Mouse (Mus musculus) limb, embryonic 13.5 days (tissue): ENCODE measurements around the gene Dnajc17. TPM values are rescaled to one million over a fixed set of nuclear protein-coding genes. Genes with fewer than 3 reads are reported as not detected.

Source experiments
- ATAC-seq: fragments of 200-750 bp; cut with Nextera tagmentation; 2 replicates; pipeline ENCODE4 v1.8.0; 2017; ENCODE audit warnings: low read depth, moderate number of reproducible peaks, moderate TSS enrichment; ENCODE audit not compliant: low FRiP score
- H3K27ac ChIP-seq: fragments of 300-500 bp; sonication (generic); 2 replicates; pipeline ENCODE4 v1.5.1; 2015; ENCODE audit warnings: inconsistent platforms, mild to moderate bottlenecking, moderate library complexity
- H3K27me3 ChIP-seq: fragments of 300-500 bp; sonication (generic); 2 replicates; pipeline ENCODE4 v1.6.1; 2015; ENCODE audit warnings: mild to moderate bottlenecking, inconsistent platforms
- H3K36me3 ChIP-seq: fragments of 300-500 bp; sonication (generic); 2 replicates; pipeline ENCODE4 v1.6.1; 2015; ENCODE audit warnings: inconsistent platforms, mild to moderate bottlenecking, moderate library complexity
- H3K4me1 ChIP-seq: fragments of 300-500 bp; sonication (generic); 2 replicates; pipeline ENCODE4 v1.6.1; 2015; ENCODE audit warnings: inconsistent platforms
- H3K4me2 ChIP-seq: fragments of 300-500 bp; sonication (generic); replicated peaks from 2 replicates; pipeline ENCODE4 v1.6.1; 2015; ENCODE audit warnings: inconsistent platforms, mild to moderate bottlenecking, moderate library complexity
- H3K4me3 ChIP-seq: fragments of 300-500 bp; sonication (generic); 2 replicates; pipeline ENCODE4 v1.5.1; 2015; ENCODE audit warnings: moderate library complexity, mild to moderate bottlenecking, inconsistent platforms
- H3K9ac ChIP-seq: fragments of 300-500 bp; sonication (generic); 2 replicates; pipeline ENCODE4 v1.6.1; 2015; ENCODE audit warnings: mild to moderate bottlenecking, inconsistent platforms
- H3K9me3 ChIP-seq: fragments of 300-500 bp; sonication (generic); 2 replicates; pipeline ENCODE4 v1.6.1; 2016; ENCODE audit warnings: inconsistent platforms
- WGBS: fragments of 180-500 bp; shearing (Covaris S2); methylation state at CpG from one replicate; pipeline ENCODE4 v1.1.7; 2015; 5-methylcytosine and 5-hydroxymethylcytosine counted together
- polyA plus RNA-seq: library from polyadenylated mRNA; unstranded; fragments of >200 nt; fragmentation: Nextera tagmentation; extraction: Ambion mirVana; gene quantifications from 2 replicates; pipeline ENCODE4 v1.2.1, GENCODE M21; 2015

Gene Dnajc17
- polyA plus RNA-seq, 1 experiment from 2014 or later: 25.4 TPM

DNA sequence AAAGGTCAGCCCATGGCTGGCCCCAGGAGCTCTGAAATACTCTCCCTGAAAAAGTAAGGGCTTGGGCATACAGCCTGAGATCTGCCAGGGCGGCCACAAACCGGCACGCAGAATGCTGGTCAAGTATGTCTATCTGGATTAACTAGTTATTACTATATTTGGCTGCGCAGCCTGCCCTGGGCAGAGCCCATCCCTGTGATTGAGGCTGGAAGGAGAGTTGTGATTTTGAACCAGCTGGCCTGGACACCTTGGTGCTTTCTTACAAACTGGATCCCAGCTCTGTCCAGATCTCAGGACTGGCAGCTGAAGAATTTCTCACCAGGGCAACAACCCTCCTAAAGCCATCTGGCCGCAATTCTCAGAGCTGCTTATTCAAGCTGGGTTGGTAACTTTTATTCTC lies 14.5 kb downstream of the Dnajc17 start:
- no peak overlapping the region for H3K9ac ChIP-seq
- 79% methylated on average over 5 of the region's 5 CpGs for WGBS
- no peaks in the 10 kb centered on the region for H3K27me3 ChIP-seq
- no peak overlapping the region for H3K27ac ChIP-seq
- no peaks in the 10 kb centered on the region for H3K9me3 ChIP-seq
- H3K36me3 ChIP-seq: no peaks in the 10 kb centered on the region
- no peak overlapping the region for H3K4me2 ChIP-seq
- peaks cover 36% of the 10 kb centered on the region for H3K4me1 ChIP-seq
- ATAC-seq: no peak
- H3K4me3 ChIP-seq: no peak overlapping the region

DNA sequence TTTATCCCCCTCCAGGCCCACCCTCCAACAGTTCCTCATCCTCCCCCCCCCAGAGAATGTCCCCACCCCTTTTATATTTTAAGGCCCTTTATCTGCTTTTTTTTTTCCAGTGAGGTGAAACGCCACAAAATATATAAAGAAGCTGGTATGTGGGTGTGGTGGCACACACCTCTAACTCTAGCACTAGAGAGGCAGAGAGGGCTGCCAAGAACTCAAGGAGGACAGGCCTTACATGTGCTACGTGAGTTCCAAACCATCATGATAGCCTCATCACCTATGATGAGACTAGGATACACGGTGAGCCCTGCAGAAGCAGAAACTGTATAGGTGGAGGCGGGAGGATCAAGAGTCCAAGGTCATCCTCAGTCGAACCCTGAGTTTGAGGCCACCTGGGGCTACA lies 17.6 kb downstream of the Dnajc17 start:
- Histone ChIP-seq H3K9me3 (no peaks in the 10 kb centered on the region), H3K4me2 (no peak overlapping the region), H3K9ac (no peak overlapping the region), H3K4me1 (peaks cover 12% of the 10 kb centered on the region), H3K4me3 (no peak overlapping the region), H3K36me3 (peaks cover 2% of the 10 kb centered on the region), H3K27me3 (no peaks in the 10 kb centered on the region), H3K27ac (no peak overlapping the region)
- WGBS: 87% methylated on average over 5 of the region's 5 CpGs
- ATAC-seq: no peak

DNA sequence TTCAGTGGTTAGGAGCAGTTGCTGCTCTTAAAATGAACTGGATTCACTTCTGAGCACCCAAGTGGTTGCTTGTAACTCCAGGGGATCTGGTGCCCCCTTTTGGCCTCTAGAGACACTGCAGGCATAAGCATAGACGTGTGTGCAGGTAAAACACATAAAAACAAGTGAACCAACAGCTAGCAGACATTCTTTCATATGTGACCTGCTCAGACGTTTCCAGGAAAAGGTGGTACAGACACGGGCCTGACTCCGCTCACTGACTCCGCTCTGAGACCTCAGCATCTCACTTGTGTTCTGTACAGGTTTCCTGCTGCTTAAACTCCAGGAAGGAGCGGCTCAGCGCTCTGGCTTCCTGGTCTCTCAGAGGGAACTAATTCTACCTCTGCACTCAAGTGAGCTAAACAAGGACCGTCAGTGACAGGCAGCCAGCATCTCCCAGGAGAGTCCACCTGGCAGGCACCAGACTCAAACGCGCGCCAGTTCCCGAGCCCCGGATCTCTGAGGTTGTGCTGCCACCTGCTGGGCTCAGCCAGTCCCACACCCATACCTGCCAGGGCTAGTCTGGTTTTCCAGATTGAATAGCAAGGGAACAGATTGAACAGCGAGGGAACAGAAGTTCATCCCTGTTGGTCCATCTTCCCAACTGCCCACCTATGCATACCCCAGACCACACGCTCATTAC lies 19.4 kb downstream of the Dnajc17 start:
- H3K4me2 ChIP-seq: peak overlapping the region; percentile 73
- peak; percentile 83 for ATAC-seq

DNA sequence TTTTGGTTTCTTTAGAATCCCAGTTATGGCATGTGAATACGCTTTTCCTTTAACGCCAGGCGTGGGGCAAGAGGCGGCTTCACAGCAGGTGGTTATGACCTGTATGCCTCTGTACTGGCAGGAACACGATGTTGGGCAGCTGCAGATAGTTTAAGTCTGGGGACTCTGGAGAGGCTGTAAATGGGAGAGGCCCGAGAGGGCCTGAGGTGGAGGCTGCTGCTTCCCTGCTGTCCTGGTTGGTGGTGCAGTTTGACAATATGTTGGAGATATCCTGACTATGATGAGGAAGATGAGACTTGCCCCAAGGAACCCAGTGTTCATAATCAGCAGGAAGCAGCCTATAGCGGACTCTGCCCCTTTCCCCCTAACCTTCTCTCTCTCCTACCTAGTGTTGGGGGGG lies 25.7 kb downstream of the Dnajc17 start:
- WGBS: 46% methylated on average over 7 of the region's 7 CpGs
- peaks cover 65% of the 10 kb centered on the region for H3K36me3 ChIP-seq
- no peak for ATAC-seq

More for the DNA sequence above, 19.4 kb downstream of the Dnajc17 start:
- H3K9me3 ChIP-seq: no peaks in the 10 kb centered on the region
- H3K4me1 ChIP-seq: peaks cover 7% of the 10 kb centered on the region; the same call in 1 of the 2 replicates
- no peak overlapping the region for H3K27ac ChIP-seq
- peaks cover 17% of the 10 kb centered on the region for H3K36me3 ChIP-seq
- peak overlapping the region; percentile 37 for H3K4me3 ChIP-seq
- H3K9ac ChIP-seq: peak overlapping the region; percentile 48; the same call in 1 of the 2 replicates
- H3K27me3 ChIP-seq: no peaks in the 10 kb centered on the region
- 3% methylated on average over 15 of the region's 15 CpGs for WGBS

DNA sequence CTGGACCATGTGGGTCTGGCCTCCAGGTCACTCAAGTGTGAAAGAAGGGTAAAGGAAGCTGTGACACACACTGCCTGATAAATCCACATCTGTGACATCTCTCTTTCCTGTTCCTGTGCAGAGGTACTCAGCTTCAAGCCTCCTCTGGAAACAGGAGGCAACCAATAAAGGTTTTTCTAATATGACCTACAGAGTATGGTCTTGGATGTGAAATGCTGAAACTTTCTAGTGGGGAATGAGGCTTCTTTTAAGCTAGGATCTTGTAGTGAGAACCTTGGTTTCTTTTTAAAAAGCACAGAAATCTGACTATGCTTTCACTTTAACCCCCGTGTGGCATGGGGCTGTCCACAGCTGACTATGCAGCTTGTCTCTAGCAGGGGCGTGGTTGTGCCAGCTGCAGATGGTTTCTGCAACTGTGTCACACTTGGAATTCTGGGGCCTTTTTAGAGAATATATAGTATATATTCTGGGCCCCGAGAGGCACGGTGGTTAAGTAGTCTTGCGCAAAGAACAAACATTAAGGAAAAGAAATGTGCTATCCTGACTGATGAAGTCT lies 31.1 kb downstream of the Dnajc17 start:
- H3K27me3 ChIP-seq: no peaks in the 10 kb centered on the region
- H3K4me1 ChIP-seq: peaks cover 17% of the 10 kb centered on the region
- peaks cover 52% of the 10 kb centered on the region for H3K36me3 ChIP-seq
- no peak overlapping the region for H3K4me3 ChIP-seq
- no peak for ATAC-seq
- H3K4me2 ChIP-seq: no peak overlapping the region
- no peaks in the 10 kb centered on the region for H3K9me3 ChIP-seq
- no peak overlapping the region for H3K27ac ChIP-seq
- WGBS: 88% methylated on average over 5 of the region's 5 CpGs
- H3K9ac ChIP-seq: no peak overlapping the region

More for the DNA sequence above, 25.7 kb downstream of the Dnajc17 start:
- H3K4me2 ChIP-seq: no peak overlapping the region
- no peak overlapping the region for H3K4me3 ChIP-seq
- no peaks in the 10 kb centered on the region for H3K27me3 ChIP-seq
- no peaks in the 10 kb centered on the region for H3K9me3 ChIP-seq
- no peaks in the 10 kb centered on the region for H3K4me1 ChIP-seq
- H3K27ac ChIP-seq: no peak overlapping the region
- H3K9ac ChIP-seq: no peak overlapping the region

DNA sequence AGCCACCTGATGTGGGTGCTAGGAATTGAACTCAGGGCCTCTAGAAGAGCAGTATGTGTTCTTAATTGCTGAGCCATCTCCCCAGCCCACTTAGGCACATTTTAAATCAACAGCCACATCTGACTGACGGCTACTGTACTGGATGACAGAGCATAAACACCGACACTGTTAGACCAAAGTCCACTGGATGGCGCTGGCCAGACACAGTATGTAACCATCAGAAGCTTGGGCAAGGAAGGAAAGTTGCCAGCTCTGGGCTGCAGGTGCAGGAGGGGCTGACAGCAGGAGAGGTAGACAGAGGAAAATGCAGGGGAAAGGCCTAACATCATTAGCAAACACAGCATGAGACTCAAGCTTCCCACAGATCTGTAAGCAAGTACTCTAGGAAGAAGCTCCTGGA lies 31.8 kb downstream of the Dnajc17 start:
- H3K4me2 ChIP-seq: no peak overlapping the region
- no peak for ATAC-seq
- no peak overlapping the region for H3K9ac ChIP-seq
- H3K4me3 ChIP-seq: no peak overlapping the region
- peaks cover 19% of the 10 kb centered on the region for H3K4me1 ChIP-seq
- H3K27ac ChIP-seq: no peak overlapping the region
- H3K9me3 ChIP-seq: no peaks in the 10 kb centered on the region
- H3K36me3 ChIP-seq: peaks cover 54% of the 10 kb centered on the region
- H3K27me3 ChIP-seq: no peaks in the 10 kb centered on the region
- 71% methylated on average over 3 of the region's 3 CpGs for WGBS

DNA sequence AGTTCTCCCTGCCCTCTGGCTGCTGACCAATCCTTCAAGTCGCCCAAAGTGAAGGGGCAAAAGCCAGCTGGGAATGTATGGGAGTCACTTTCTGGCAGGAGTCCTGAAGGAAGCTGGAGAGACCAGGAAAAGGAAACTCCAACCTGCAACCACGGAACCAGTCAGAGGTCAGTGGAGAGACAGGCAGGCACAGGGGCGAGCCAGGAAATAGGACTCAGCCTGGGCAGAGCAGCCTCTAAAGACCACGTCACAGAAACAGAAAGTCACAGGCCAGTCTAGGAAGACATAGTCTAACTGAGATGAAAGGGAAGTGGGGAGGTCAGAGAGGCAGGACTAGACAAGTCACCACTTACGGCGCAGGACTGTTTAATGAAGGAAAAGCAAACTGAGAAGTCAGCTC lies 33.0 kb downstream of the Dnajc17 start:
- Histone ChIP-seq H3K27me3 (no peaks in the 10 kb centered on the region), H3K4me1 (peaks cover 19% of the 10 kb centered on the region), H3K4me3 (no peak overlapping the region), H3K4me2 (no peak overlapping the region), H3K9ac (no peak overlapping the region), H3K27ac (no peak overlapping the region), H3K36me3 (peaks cover 51% of the 10 kb centered on the region), H3K9me3 (no peaks in the 10 kb centered on the region)
- 63% methylated on average over 6 of the region's 6 CpGs for WGBS
- no peak for ATAC-seq

DNA sequence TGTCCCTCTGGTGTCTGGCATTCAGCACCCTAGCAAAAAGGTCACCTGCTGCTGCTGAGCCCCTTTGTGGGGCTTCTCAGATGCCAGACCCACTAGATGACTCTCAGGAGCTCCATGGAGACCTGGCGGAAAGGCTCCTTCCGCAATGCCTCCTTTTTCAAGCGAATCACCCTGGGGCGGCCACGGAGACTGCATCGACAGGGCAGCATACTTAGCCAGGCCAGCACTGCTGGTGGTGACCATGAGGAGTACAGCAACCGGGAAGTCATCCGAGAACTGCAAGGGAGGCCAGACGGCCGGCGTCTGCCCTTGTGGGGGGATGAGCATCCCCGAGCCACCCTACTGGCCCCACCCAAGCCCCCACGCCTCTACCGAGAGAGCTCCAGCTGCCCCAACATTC lies 33.7 kb downstream of the Dnajc17 start:
- Histone ChIP-seq H3K36me3 (peaks cover 44% of the 10 kb centered on the region), H3K4me1 (peaks cover 19% of the 10 kb centered on the region), H3K9me3 (no peaks in the 10 kb centered on the region), H3K4me3 (no peak overlapping the region), H3K27me3 (no peaks in the 10 kb centered on the region), H3K4me2 (no peak overlapping the region), H3K9ac (no peak overlapping the region), H3K27ac (no peak overlapping the region)
- no peak for ATAC-seq
- whole genome bisulfite sequencing: 62% methylated on average over 14 of the region's 14 CpGs

DNA sequence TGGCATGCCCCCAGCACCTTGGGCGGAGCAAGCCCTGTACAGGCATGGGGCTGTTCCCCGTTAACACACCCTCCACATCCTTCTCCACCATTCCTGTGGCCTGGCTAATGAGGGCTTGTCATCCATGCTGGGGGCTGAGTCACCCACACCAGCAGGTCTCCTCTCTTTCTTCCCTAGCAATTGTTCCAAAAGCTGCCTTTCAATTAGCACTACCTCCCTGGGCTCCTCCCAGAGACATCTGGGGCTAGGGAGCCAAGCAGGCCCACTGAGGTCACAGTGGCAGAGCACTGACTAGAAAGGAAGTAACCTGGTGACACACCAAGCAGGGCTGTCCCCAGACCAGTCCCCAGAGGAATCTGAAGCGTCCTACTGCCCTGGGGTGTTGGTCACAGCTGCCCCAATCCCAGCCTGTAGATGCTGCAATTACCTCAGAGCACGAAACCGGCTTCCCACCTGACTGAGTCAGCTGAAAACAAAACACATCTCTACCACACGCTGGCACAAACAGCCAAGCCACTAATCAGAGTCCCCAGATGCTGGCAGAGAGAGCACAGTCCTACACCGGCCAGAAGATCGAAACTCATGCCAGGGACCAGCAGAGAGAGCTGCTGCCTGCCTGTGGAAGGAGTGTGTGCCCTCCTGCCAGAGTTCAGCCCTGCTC lies 34.5 kb downstream of the Dnajc17 start, which contains the start of gene Gm14137:
Gm14137 (plus strand) TSS at position 519 of the 661 bp plus-strand sequence.
- no peak for ATAC-seq
- peaks cover 19% of the 10 kb centered on the region for H3K4me1 ChIP-seq
- H3K27ac ChIP-seq: no peak within 1 kb of the TSS
- H3K4me2 ChIP-seq: no peak within 1 kb of the TSS
- no peak within 1 kb of the TSS for H3K4me3 ChIP-seq
- no peaks in the 10 kb centered on the region for H3K9me3 ChIP-seq
- H3K9ac ChIP-seq: no peak within 1 kb of the TSS
- whole genome bisulfite sequencing: 37% methylated on average over 8 of the region's 8 CpGs
- peaks cover 37% of the 10 kb centered on the region for H3K36me3 ChIP-seq
- H3K27me3 ChIP-seq: no peaks in the 10 kb centered on the region; the same call in 1 of the 2 replicates

DNA sequence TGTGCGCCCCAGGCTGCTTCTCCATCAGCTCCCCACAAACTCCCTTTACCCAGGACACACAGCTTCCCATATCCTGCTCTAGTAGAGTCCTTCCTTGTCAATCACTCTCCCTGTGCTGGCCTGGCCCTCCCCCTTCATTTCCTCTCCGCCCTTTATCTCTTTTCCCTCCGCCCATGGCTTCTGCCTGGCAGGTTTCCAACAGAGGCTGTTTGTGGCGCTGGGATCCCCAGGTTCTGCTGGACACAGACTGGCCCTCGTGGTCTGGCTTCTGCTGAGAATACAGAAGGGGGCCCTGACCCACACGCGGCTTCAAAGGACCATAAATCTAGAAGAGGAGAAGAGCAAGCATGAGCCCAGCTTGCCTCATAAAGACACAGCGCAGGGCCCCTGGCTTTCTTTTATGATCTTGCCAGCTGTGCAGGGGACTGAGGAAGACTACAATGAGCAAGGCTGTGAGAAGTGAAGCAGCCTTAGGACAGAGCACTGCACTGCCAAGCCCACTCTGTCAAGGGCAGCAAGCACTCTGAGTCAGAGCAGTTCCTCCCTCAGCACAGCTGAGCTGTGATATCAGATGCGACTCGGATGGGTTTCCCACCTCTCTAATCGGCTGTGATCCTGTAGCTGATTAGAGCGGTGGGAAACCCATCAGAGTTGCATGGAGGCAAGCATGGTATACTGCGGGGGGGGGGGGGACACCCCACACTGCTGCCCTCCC lies 35.6 kb downstream of the Dnajc17 start:
- no peak for ATAC-seq
- H3K9ac ChIP-seq: no peak overlapping the region; the same call in 1 of the 2 replicates
- H3K4me1 ChIP-seq: peaks cover 21% of the 10 kb centered on the region
- H3K4me2 ChIP-seq: peak overlapping the region; percentile 25
- peaks cover 27% of the 10 kb centered on the region for H3K36me3 ChIP-seq
- peaks cover 7% of the 10 kb centered on the region; the same call in 1 of the 2 replicates for H3K27me3 ChIP-seq
- 13% methylated on average over 13 of the region's 13 CpGs for WGBS
- no peak overlapping the region for H3K4me3 ChIP-seq
- no peaks in the 10 kb centered on the region for H3K9me3 ChIP-seq
- H3K27ac ChIP-seq: no peak overlapping the region; the same call in 1 of the 2 replicates

DNA sequence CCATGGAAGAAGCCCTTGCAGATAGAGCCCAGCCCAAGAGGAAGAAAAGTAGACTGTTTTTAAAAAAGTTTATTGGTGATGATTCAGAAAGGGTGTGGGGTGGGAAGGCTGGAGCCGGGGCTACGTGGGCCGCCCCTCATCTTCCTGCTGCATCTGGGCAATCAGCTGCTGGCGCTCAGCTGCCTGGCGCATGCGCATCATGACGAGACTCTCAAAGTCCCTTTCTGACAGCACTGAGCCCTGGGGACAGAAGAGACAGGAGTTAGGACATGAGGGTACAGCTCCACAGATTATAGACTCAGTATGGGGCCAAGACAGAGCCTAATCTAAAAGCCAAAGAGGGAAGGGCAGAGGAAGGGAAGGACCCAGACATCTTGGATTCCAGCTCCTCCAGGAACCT lies 36.1 kb downstream of the Dnajc17 start:
- no peak overlapping the region for H3K27ac ChIP-seq
- no peak overlapping the region; the same call in 1 of the 2 replicates for H3K9ac ChIP-seq
- H3K4me3 ChIP-seq: no peak overlapping the region
- H3K27me3 ChIP-seq: peaks cover 13% of the 10 kb centered on the region; the same call in 1 of the 2 replicates
- no peak for ATAC-seq
- H3K36me3 ChIP-seq: peaks cover 22% of the 10 kb centered on the region
- WGBS: 88% methylated on average over 7 of the region's 7 CpGs
- H3K4me1 ChIP-seq: peaks cover 26% of the 10 kb centered on the region
- peak overlapping the region; percentile 25; the same call in 1 of the 2 replicates for H3K4me2 ChIP-seq
- no peaks in the 10 kb centered on the region for H3K9me3 ChIP-seq

DNA sequence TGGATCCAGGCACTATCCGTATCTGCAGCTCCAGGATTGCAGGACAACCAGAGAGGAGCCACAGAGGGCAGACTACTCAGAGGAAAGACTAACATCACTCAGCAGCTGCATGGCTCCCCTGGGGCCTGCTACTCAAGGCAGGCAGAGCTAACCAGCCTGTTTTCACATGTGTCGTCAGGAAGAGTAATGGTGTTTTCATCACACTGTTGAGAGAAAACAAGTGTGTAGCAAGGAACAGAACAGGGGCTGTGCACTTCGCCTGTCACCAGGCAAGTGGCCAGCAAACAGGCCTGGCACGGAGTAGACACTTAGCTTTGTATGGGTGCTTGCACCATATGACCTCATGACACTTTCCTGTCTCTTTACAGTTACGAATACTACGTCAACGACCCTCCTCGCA lies 37.0 kb downstream of the Dnajc17 start:
- Histone ChIP-seq H3K27ac (no peak overlapping the region), H3K4me1 (peaks cover 34% of the 10 kb centered on the region), H3K36me3 (peaks cover 13% of the 10 kb centered on the region), H3K27me3 (peaks cover 21% of the 10 kb centered on the region), H3K9ac (no peak overlapping the region), H3K4me3 (no peak overlapping the region), H3K4me2 (no peak overlapping the region), H3K9me3 (no peaks in the 10 kb centered on the region)
- no peak for ATAC-seq
- 70% methylated on average over 8 of the region's 8 CpGs for WGBS
